Mouse (Mus musculus): ENCODE data around the gene Mycl.

Mycl gene

DNA sequence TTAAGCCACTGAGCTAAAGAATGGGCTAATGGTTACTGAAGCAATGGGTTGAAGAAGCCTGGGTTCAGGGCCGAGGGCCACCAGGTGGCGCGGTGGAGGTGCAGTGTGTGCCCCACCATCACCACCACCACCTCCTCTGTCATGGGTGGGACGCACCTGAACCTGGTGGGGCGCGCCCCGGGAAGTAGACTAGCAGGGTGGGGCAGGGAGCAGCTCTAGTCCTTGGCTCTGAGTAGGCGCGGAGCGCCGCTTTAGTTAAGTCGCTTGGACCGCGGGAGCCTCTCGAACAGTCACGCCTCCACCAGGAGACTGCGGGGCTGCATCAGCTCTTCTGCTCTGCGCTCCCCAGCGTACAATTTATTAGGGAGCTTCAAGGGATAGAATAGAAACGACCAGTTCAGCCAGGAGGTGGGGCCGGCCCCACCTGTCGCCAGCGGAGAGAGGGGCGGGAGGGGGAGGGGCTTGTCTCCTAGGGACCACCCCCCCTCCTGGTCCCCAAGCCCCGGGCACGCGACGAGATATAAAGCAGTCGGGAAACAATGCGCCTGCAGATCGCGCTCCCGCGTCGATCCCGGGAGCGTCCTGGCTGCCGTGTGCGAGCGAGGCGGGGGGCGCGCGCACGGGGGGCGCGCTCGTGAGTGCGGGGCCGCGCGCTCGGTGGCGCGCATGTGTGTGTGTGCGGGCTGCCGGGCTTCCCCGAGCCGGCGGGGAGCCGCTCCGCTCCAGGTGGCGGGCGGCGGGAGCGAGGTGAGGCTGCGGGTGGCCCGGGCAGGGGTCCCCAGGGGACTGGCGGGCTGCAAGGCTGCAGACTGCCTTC lies at the start of gene Mycl:
Mycl (plus strand) TSS at position 249 of the 817 bp plus-strand sequence.
- peak; percentile 85 for ATAC-seq (ENCODE audit: insufficient number of reproducible peaks, low FRiP score, low TSS enrichment)

DNA sequence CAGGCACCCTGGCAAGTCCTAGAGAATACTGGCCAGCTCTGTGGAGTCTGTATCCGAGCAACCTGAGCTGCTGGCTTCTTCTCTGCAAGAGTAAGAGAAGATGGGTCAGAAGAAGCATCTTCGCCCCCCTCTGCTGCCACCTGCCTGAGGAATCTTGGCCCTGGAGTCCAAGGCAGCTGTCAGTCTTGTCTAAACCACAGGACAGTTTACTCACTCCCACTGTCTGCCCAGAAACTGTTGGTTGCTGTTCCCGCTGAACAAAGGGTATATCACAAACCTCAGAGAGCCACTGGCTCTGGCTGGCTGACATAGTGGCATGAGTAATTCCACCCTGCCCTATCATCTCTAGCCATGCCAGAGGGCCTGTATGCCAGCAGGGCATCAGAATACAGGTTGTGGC lies 48.2 kb upstream of the Mycl start:
- no peak for ATAC-seq (ENCODE audit: insufficient number of reproducible peaks, low FRiP score, low TSS enrichment)

DNA sequence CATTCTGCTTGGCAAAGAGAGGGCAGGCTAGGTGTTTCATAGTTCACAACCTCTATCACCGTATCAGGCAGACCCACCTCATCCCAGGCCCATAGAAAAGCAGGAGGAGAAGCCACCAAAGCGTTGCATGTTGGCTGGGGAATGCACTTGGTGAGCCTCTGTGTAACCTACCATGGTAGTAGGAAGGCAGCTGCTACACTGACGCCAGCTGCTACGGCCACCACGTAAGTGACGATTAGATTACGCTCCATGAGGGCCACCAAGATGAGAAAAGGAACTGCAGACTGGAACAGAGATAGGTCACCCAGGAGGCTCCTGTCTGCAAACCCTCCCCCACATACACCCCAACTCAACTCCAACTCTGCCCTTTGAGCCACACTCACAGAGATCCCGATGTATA lies 46.4 kb upstream of the Mycl start:
- ATAC-seq (ENCODE audit: insufficient number of reproducible peaks, low FRiP score, low TSS enrichment), result no peak

DNA sequence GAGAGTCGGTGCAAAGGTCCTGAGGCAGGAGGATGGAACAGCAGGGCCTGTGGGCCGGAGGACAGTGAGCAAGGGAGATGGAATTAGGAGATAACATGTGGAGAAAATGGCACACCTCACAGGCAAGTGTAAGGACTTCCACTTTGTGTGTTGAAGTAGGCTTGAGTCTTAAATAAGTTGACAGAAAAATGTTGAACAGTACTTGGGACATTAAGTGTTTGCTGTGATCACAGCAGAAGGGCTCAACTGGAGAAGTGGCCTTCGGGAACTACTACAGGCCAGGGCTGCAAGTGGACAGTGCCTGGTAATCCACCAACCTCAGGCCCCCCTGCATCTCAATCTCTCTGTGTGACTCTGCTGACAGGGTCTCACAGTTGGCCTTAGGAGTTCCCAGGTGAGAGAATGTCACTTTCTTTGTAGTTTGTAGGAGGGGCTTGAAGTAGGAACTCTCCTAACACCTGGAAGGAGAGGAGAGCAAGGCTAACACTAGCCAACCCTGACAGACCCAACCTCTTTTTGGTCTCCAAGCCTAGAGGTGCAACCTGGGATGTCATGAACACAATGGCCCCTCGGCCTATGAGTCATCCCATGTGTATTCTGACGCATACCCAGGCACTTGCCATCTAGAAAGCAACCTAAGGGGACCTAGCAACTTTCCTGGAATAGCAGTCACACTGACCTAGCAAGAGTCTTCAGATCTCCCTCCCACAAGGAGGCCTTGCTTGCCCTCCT lies 40.6 kb upstream of the Mycl start:
- ATAC-seq (ENCODE audit: insufficient number of reproducible peaks, low FRiP score, low TSS enrichment), result no peak

DNA sequence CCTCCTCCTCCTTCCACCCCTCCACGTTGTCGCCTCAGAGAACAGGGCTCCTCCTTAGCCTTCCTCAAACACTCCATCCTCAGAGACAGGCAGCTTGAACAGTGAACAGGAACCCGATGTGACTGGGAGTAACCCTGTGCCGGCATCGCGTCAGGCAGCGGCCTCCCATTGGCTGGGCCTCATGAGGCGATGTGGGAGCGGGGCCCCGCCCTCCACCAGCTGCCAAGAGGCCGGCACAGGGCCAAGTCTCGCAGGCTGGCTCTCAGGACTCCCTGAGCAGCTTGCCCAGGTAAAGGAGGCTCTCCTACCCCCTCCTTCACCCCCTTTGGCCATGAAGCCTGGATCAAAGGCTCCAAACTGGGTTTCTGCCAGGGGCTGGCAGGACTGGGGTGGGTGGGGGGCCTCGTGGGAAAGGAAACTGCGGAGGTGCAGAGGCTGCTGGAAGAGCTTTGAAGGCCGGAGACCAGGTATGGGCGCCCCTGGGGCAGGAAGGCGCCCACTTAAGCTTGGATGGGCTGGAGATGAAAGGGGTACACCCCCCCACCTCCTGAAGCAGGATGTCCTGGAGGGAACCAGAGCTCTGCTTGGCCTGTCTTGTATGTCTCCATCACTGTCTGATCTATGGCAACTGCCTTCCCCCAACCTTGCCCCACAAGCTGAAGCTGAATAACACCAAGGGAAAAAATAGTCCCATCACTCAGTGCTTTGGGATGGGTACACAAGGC lies 39.9 kb upstream of the Mycl start:
- ATAC-seq (ENCODE audit: insufficient number of reproducible peaks, low FRiP score, low TSS enrichment), result peak; percentile 56

DNA sequence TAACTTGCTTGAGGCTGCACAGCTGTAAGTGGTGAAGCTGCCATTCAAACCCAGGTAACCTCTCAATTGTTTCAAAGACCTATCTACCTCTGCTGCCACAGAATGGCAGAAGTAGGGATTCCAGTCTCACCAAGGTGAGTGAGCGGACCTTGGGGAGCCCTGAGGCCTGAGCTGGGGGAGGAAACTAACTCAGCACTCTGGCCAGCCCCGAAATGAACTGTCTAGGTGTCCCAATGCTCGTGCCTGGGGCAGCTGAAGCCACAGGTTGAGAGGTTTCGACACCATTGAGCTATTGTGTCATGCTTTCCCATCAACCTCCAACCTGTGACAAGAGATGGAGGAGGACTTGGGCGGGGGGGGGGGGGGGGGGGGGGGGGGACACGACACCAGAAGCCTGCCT lies 39.2 kb upstream of the Mycl start:
- ATAC-seq (ENCODE audit: insufficient number of reproducible peaks, low FRiP score, low TSS enrichment), result no peak

DNA sequence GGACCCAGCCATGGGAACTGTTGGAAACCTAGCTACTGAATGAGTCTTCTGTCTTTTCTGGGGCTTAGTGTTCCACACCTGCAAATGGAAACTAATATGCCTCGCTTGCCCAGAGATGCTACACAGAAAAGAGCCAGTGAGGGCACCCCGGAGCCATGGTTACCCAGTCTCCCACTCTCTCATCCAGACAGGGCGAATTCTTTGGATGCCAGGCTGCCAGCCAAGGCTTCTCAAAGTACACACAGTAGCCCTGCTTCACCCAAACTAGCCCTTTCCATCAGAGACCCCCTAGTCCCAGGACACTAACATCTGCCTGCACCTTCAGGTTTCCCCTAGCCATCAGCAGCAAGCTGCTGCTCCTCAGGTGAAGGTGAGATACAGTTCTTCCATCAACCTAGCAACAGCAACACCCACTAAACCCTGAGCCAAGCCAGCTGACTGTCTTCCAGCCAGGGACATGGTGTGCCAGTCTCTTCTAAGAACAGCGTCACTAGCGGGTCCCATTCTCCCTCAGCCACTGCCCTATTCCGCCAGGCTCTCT lies 36.9 kb upstream of the Mycl start:
- no peak for ATAC-seq (ENCODE audit: insufficient number of reproducible peaks, low FRiP score, low TSS enrichment)

DNA sequence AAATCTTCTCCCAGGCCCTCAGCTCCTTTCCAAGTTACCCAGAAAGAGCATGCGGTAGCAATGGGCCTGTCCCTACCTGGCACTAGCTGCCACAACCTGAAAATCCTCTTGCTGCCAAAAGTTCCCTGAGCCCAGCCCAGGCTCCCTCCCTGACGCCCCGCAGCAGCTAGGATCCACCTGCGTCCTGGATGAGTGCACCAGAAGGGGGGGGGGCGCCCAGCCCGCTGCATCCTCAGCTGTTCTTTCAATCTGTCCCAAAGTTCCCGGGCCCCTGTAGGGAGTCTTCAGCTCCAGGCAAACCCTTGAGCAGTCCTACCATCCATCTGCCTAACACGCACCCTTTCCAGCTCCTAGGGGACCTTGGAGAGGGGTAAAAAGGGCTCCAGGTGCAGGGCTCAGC lies 35.6 kb upstream of the Mycl start:
- ATAC-seq (ENCODE audit: insufficient number of reproducible peaks, low FRiP score, low TSS enrichment), result no peak

DNA sequence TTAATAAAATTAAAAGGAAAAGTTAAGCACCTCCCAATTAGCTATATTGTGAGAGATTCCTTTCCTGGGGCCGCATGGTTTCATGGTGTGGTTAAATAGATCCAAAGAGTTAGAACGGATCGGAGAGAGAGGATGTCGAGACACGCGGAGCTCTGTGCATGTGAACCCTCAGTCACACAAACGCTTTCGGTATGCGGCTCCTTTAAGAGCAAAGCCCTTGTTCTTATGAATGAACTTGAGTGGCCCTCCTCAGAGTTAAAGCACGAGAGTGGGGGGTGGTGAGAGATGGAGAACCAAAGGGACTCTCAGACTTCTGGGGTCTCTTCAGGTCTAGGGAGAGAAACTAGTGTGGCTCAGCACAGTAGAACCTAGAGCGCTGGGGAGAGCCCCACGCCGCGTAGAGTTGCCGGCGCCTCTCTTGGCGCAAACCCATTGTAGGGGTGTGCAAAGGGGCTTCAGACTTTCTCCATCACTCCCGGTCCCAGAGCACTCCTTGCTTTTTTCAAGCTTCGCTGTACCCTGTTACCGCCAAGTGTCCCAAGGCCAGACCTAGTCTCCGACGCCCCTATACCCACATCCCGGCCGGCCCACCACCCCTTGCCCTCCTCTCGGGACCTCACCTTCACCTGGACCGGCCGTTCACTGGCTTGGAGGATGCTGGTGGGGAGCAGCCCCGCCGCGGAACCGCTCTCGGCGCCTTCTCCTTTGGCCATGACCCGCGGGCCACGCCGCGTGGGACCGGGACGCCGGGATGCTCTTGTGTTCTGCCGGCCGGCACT lies 34.9 kb upstream of the Mycl start:
- no peak for ATAC-seq (ENCODE audit: insufficient number of reproducible peaks, low FRiP score, low TSS enrichment)

DNA sequence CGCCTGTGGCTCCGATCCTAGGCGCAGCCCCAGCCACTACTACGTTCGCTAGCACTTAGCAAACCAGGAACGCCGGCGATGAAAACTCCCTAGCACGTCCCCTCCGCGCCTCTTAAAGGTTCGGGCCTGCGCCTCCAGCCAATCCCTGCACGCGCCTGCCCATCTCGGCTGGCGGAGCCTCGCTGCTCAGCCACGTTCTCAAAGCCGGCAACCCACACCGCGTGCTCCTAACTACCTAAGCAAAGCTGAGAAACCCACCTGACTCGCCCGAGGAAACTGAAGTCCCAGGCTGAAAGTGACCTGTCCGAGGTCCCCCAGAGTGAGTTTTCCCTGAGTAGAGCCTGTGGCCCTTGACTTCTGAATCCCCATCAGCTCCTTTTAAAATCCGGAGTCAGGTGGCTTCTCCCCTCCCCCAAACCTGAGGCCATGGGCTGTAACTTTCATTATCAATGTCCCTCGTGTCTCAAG lies 34.3 kb upstream of the Mycl start, which contains the start of gene Mfsd2a:
Mfsd2a (minus strand) TSS at position 89 of the 468 bp plus-strand sequence.
- 0 out of 2 replicates have a peak, but pooled peaks have one; percentile 36 for ATAC-seq (ENCODE audit: insufficient number of reproducible peaks, low FRiP score, low TSS enrichment)

DNA sequence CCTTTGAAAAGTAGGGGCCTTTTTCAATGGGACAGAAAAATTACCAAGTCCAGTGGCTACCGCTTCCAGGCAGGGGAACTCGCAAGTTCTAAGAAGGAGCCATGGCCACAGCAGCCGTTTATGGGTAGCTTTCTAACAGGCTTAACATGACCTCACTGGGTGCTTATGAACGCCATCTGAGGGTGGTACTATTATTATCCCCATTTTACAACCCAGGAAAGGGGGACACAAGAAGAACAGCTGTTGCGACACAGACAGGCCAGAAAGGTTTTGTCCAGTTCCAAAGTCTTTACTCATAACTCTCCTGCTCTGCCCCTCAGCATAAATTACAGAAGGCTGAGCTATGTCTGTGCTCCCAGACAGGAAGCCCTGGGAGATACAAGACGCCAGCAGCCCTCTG lies 33.9 kb upstream of the Mycl start:
- no peak for ATAC-seq (ENCODE audit: insufficient number of reproducible peaks, low FRiP score, low TSS enrichment)

DNA sequence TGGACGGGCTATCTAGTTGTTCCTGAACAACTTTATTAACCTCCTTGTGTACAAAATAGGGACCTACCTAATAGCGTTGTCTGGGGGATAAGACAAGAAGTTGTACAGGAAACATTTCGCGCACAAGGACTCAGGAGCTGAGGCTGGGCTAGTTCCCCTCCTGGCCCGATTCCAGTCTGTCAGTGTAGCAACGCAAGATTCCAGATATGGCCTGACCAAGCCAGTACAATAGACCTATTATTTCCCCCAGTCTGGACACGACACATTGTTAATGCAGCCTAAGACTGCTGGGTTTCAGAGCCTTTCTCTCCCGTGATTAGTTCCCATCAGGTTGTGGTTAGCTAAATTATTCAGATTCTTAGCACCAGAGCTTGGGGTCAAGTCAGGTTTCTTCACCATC lies 32.7 kb upstream of the Mycl start:
- ATAC-seq (ENCODE audit: insufficient number of reproducible peaks, low FRiP score, low TSS enrichment), result no peak

DNA sequence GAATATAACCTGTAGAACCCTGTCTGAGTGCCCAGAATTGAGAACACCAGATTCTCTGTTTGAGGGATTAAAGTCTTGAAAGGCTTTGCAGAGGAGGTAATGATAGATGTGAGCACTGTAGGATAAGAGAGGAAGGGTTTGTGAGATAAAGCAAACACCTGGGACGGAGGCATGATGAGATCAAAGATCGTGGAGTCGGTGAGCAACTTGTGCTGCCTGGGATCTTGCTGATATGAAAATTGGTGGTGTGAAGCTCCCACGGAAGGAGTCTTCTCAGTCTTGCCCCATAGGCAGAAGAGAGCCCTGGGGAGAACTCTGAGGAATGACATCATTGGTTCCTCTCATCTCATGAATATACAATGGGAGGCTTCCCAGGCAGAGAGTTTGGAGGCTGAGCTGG lies 27.3 kb upstream of the Mycl start:
- ATAC-seq (ENCODE audit: insufficient number of reproducible peaks, low FRiP score, low TSS enrichment), result no peak

DNA sequence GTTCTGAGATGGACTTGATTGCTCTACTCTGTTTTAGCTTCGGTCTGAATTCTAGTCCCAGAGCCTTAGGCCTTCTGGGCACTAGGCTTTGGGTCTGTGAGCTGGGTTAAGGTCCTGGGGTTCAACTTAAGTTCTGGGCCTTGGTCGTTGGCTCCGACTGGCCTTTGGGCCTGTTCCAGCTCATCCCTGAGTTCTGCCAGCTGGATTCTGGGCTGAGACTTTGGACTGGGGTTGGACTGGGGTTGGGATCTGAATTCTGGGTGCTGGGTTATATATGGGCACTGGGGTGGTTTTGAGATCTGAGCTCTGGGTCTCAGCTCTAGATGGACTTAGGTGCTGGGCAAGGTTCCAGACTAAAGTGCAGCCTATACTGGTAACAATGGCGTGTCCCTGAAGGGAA lies 24.3 kb upstream of the Mycl start:
- ATAC-seq (ENCODE audit: insufficient number of reproducible peaks, low FRiP score, low TSS enrichment), result no peak

DNA sequence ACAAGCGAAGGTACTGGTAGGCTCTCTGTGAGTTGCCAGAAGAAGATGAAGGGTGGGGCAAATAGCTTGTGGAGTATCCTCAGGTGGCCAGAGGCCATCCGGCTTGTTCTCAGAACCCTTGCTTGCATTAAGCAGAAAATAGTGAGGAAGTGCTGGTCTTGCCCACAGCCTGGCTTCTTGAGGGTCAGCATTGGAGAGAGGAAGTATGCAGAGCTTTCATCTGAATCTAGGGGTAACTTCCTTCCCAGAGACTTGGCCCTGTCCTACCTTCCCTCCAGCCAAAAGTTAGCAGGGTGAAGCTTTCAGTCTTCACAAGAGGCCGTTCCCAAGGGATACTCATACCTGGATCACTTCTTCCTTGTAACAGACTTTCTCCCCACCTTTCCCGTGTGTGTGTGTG lies 23.8 kb upstream of the Mycl start:
- no peak for ATAC-seq (ENCODE audit: insufficient number of reproducible peaks, low FRiP score, low TSS enrichment)

DNA sequence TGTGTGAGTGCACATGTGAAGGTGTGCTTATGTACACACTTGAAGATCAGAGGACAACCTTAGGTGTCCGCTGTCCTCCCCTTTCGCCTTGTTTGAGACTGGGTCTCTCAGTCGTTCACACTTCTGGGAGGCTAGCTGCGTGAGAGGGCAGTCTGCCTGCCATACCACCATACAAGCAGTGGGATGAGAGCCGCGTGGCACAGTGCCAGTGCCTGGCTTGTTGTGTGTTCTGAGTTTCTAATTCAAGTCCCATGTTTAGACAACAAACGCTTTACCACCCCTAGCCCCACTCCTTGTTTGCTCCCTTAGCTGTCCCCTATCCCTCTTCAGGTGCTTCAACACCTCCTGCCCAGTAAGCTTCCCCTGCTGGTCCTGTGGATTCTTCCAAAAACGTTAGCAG lies 23.4 kb upstream of the Mycl start:
- no peak for ATAC-seq (ENCODE audit: insufficient number of reproducible peaks, low FRiP score, low TSS enrichment)

DNA sequence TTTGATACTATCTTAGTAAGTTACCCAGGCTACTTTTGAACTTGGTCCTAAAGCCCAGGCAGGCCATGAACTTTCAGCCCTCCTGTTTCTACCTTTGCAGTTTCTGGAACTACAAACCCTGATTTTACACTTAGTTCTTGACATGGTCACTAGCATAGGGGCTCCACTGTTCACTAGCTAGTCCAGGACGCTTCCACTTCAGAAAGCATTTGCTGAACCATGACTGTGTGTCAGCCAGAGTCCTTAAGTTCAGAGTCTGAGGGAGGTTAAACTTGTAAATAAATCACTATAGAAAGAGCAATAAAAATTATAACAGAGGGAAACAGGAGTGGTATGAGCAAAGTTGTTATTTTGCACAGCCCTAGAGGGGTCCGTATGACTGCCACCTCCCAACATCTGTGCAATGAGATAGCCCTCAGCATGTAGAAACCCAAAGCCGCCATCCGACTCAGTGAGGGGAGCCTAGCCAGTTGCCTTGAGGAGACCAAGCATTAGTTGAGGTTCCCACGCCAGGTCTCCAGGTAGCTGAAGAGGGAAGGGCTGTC lies 20.4 kb upstream of the Mycl start:
- ATAC-seq (ENCODE audit: insufficient number of reproducible peaks, low FRiP score, low TSS enrichment), result no peak

DNA sequence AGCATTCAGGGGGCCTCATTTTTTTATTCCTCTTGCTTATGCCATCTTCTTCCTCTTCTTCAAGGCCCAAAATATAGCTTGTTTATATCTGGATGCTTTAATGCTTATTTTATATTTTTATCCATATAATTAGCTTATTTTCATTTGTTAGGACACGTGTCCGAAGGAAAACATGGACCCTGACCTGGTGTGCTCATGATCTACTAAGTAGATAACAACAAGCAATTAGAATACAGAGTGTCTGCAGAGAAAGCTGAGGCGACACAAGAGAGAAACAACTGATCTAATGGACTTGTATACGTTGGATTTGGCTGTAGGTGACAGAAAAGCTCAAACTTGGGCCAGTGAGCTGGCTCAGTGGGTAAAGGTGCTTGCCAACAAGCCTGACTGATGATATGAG lies 18.6 kb upstream of the Mycl start:
- no peak for ATAC-seq (ENCODE audit: insufficient number of reproducible peaks, low FRiP score, low TSS enrichment)

DNA sequence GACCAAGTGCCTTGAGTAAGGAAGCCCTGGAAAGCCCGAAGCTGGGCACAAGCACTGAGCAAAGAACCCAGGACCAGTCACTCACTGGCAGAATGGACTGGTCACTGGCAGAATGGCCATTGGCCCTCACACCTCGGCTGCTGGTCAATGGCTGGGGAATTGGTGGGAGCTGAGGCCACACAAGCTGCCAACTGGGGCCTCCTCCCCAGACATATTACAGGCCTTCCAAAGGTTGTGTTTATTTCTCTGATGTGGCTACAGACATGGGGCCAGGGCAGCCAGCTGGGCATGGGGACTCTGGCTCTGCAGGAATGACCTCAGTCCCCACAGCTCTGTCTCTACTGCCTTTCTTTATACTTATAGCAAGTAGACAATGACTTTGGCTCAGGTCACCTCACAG lies 16.6 kb upstream of the Mycl start:
- ATAC-seq (ENCODE audit: insufficient number of reproducible peaks, low FRiP score, low TSS enrichment), result no peak

DNA sequence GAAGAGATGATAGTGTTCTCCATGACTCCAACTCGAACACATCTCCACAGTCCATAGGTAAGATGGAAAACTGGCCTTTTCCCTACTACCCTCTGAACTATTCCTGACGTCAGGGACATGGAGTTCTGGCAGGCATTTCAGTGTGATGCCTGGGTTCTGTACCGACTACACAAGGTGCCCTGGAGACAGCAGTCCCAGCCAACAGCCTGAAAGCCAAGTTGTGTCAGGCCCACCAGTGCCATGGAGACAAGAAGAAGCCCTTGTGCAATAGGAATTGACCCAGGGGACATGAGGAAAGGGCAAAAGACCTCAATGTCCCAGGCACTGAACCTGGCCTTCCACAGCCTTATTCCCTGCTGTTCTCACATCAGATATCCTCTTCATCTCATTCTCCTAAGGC lies 15.6 kb upstream of the Mycl start:
- ATAC-seq (ENCODE audit: insufficient number of reproducible peaks, low FRiP score, low TSS enrichment), result no peak

Measured in cerebellum, adult (tissue).